Mouse (Mus musculus): Measurements from ENCODE around the gene 3110040M04Rik. TPM values are rescaled to one million over a fixed set of nuclear protein-coding genes. Genes with fewer than 3 reads are reported as not detected.
"Not testable (repeated sequence)": the region's sequence is repeated elsewhere in the genome, so short reads cannot be mapped to it uniquely, and the experiment has no call there.

3110040M04Rik gene
- not detected for total RNA-seq (2021)
- long read RNA-seq, experiment 1, result 0 reads
- long read RNA-seq, experiment 2, result 0 reads

GRCm38 (mm10) chr1:151203818-151204217 lies at the start of gene 3110040M04Rik:
Gene 3110040M04Rik (plus strand): TSS chr1:151204121.
- DNase-seq, result not testable (repeated sequence)

DNA sequence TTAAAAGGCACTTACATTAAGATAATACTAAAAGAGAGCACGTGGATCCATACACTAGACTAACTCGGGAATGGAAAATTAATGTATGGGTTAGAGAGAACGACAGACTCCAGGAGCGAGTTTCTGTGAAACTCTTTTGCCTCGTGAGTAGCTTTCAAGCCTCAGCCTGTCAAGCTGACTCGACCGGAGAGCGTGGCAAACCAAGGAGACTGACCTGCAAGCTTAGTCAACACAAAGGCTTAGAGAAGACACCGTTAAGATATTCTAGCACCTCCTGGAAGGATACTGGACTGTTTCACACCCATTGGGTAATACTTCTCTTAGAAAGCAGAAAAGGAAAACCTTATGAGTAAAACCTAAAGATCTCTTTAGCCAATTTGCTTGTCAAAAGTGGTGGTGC lies 49.8 kb upstream of the 3110040M04Rik start:
- not testable (repeated sequence) for DNase-seq

- no peak for DNase-seq
Observed at GRCm38 (mm10) chr1:151156129-151156528, 47.8 kb upstream of the 3110040M04Rik start.

GRCm38 (mm10) chr1:151156777-151157632 lies 46.9 kb upstream of the 3110040M04Rik start:
- DNase-seq, result no peak

DNA sequence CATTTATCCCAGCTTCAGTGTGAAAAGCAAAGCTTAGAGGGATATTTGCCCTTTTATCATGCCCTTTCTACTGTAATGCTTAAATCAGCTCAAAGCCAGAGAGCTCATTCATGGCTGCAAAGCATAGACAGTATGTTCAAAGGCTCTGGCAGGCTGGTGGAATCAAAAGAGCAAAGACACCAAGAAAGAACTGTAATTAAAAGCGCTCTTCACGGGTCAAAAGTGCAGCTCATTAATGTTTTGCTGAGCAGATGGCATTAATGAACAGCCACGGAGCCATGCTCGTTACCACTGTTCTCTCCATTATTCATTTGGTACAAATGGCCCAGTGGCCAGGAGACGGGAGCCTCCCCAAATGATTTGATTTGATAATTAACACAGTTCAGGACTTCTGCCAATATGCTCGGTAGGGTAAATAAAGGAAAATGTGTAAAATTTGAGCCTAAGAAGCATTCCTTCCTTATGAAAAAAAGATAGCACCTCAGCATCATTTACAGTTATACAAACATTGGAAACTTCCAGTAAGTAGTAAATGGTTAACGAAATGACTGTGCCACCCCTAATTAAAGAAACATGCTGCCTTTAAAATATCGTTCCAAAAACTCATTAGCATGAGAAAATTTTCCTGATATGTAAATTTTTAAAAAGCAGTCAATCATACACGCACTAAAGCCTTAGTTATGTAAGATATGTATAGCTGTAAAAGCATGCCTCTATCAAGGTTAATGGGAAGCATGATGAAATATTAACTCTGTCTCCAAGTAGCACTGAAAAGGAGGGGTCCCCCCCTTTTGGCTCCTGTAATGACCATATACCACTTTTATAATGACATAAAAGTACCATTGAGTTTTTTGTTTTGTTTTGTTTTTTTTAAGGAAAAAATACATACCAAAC lies 45.7 kb upstream of the 3110040M04Rik start:
- DNase-seq, result no peak

- no peak for DNase-seq
Observed at GRCm38 (mm10) chr1:151158857-151159510, 44.9 kb upstream of the 3110040M04Rik start.

DNA sequence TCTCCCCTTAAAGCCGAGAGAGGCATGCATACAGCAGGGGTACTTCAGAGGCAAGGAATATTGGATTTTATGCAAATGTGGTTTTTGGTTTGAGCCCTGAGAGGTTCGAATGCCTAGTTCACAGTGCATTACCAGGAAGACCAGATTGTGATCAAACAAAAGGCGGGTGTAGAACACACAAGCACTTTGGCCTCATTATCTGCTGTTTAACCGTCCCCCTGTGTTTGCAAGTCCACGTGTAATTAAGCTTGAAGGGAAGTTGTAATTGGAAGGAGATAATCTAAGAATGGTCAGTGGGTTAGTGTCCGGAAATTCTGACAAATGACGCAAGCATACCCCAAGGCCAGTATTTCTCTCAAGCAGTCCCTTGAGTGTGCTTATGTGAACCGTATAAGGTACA lies 37.9 kb upstream of the 3110040M04Rik start:
- no peak for DNase-seq

GRCm38 (mm10) chr1:151167297-151168047 lies 36.4 kb upstream of the 3110040M04Rik start:
- no peak for DNase-seq

- DNase-seq, result no peak
Observed at GRCm38 (mm10) chr1:151168637-151169036, 35.3 kb upstream of the 3110040M04Rik start.

- no peak for DNase-seq
Observed at GRCm38 (mm10) chr1:151171572-151172461, 32.1 kb upstream of the 3110040M04Rik start.

DNA sequence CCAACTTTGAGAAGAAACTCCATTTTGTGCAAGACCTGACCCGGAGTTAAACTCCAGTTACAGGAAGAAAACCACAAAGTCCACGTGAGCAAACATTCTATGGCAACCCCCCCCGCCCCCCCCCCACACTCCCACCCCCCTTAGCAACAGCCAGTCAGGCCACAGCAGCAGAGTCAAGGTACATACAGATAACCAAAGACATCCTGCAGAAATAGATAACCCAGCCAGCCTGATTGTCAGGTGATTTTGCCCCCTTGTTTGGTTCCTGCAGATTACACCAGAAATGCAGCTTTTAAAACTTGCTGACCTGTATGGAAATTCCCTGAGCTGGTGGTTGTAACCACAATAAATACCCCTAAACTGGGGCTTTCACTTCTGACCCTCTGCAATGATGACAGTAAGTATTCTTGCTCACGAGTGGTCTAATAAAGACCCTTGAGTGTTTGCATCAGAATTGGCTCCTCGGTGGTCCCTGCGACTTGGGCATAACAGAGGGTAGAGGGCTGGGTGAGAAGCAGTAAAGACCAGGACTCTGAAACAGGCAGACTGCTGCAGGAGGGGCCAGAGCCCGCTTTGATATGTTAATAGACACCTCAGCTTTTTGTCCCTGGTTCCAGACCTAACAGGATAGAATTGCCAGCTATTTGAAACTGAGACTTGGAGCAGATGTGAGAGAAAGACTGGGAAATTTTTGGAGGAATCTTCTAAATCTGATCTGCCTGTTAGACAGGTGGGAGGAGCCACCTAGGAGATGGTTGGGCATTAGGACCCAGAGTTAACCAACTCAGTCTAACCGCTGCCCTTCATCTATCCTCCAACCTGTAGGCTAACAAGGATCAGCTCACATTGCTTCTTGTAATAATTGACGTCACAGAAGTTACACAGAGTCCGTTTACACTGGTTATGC lies 26.6 kb upstream of the 3110040M04Rik start:
- peak; percentile 17 for DNase-seq

GRCm38 (mm10) chr1:151177937-151178271 lies 26.0 kb upstream of the 3110040M04Rik start:
- peak; percentile 13 for DNase-seq

- DNase-seq, result no peak
Observed at GRCm38 (mm10) chr1:151178505-151179083, 25.3 kb upstream of the 3110040M04Rik start.

DNA sequence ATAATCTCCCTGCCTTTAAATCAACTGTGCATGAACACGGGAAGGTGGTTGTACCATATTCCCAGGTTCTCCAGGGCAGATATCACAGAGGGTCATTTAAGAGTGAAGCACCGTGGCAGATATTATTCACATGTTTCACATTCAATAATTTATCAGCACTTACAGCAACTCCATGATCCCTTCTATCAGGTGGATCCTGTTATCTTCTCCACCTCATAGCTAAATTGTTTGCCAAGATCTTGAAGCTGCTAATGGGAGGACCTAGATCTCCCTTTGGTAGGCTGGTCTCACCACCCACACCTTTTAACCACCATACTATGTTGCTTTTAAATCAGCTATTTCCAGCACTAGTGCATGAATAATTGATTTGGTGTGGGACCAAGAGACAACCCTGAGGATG lies 23.8 kb upstream of the 3110040M04Rik start:
- DNase-seq, result no peak

DNA sequence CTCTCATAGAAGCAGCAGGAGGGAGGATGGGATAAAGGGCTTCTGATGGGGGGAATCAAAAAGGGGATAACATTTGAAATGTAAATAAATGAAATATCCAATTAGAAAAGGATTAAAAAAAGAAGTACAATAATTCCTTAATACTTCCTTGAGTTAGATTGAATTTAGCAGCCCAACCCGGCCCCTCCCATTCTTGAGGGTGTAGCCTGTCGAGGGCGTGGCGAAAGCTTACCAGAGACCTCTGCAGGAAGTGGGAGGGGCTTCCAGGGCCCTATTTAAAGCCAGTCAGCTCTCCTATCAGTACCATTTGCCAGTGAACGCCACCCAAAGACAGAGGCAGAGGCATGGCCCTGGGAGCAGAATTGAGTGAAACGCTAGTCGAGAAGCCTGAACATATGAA lies 21.7 kb upstream of the 3110040M04Rik start, which contains the start of gene Gm47985:
Gene Gm47985 (plus strand): TSS at position 272 of the 400 bp plus-strand sequence.
- DNase-seq, result not testable (repeated sequence)

- DNase-seq, result not testable (repeated sequence)
Observed at GRCm38 (mm10) chr1:151186186-151186585, 17.7 kb upstream of the 3110040M04Rik start.

GRCm38 (mm10) chr1:151186879-151187424 lies 17.0 kb upstream of the 3110040M04Rik start:
- not testable (repeated sequence) for DNase-seq

DNA sequence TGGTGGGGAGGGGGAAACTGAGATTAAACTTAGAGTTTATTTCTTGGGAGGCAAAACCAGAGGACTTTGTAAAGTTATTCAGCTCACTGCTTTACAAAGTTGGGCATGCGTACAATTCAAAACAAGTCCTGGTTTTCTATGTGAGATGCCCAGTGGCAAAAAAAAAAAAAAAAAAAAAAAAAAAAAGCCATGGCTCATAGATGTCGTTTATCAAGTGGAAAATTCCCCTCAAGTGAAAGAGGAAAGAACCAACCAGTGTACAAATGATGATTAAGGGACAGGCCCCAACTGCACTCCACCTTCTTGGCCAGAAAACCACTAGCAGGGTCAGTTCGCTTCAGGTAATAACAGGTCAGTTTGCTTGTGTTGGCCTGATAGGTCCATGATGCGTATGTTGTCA lies 15.5 kb upstream of the 3110040M04Rik start:
- no peak for DNase-seq

GRCm38 (mm10) chr1:151192075-151192474 lies 11.8 kb upstream of the 3110040M04Rik start, which contains the start of gene Gm8947:
Gene Gm8947 (plus strand): TSS chr1:151192376.
- not testable (repeated sequence) for DNase-seq
